Mouse (Mus musculus): ENCODE data around the gene Ctc1. TPM values are rescaled to one million over a fixed set of nuclear protein-coding genes. Genes with fewer than 3 reads are reported as not detected.

The Ctc1 gene
- polyA plus RNA-seq, 1 experiment from 2014 or later, result 41.3 TPM

- no peak for ATAC-seq (replicated peaks; ENCODE audit: insufficient number of reproducible peaks, low FRiP score, low TSS enrichment)
- Histone ChIP-seq H3K4me2 (peak overlapping the region; percentile 98), H3K9me3 (replicated peaks; ENCODE audit: control insufficient read depth, low read length) (no peaks in the 10 kb centered on the region), H3K9ac (ENCODE audit: low read depth, low read length) (peak overlapping the region; percentile 87), H3K27ac (ENCODE audit: low read depth, low read length) (peak overlapping the region; percentile 87), H3K36me3 (ENCODE audit: control insufficient read depth, insufficient read depth, low read length) (no peaks in the 10 kb centered on the region), H3K27me3 (ENCODE audit: control insufficient read depth, insufficient read depth, low read length) (no peaks in the 10 kb centered on the region), H3K4me3 (ENCODE audit: low read depth, low read length) (peak overlapping the region; percentile 84), H3K4me1 (ENCODE audit: control insufficient read depth, insufficient read depth, low read length) (peaks cover 20% of the 10 kb centered on the region)
- WGBS (ENCODE audit: insufficient replicate concordance), result 1% methylated on average over 37 of the region's 40 CpGs
These were observed 44.9 kb downstream of the Ctc1 start for GRCm38 (mm10) chr11:69060448-69061254.

- WGBS (ENCODE audit: insufficient replicate concordance), result 8% methylated on average over 17 of the region's 17 CpGs
- Histone ChIP-seq H3K4me3 (ENCODE audit: low read depth, low read length) (peak overlapping the region; percentile 84), H3K27ac (ENCODE audit: low read depth, low read length) (no peak overlapping the region), H3K4me2 (peak overlapping the region; percentile 98), H3K4me1 (ENCODE audit: control insufficient read depth, insufficient read depth, low read length) (peaks cover 24% of the 10 kb centered on the region), H3K9ac (ENCODE audit: low read depth, low read length) (peak overlapping the region; percentile 87), H3K9me3 (replicated peaks; ENCODE audit: control insufficient read depth, low read length) (no peaks in the 10 kb centered on the region), H3K36me3 (ENCODE audit: control insufficient read depth, insufficient read depth, low read length) (no peaks in the 10 kb centered on the region), H3K27me3 (ENCODE audit: control insufficient read depth, insufficient read depth, low read length) (no peaks in the 10 kb centered on the region)
- ATAC-seq (replicated peaks; ENCODE audit: insufficient number of reproducible peaks, low FRiP score, low TSS enrichment), result no peak
These were observed 45.7 kb downstream of the Ctc1 start for GRCm38 (mm10) chr11:69061255-69061912.

- WGBS (ENCODE audit: insufficient replicate concordance), result 2% methylated on average over 17 of the region's 17 CpGs
- ATAC-seq (replicated peaks; ENCODE audit: insufficient number of reproducible peaks, low FRiP score, low TSS enrichment), result no peak; the same call in 1 of the 2 replicates
- H3K9ac ChIP-seq (ENCODE audit: low read depth, low read length), result peak overlapping the region; percentile 67
- H3K36me3 ChIP-seq (ENCODE audit: control insufficient read depth, insufficient read depth, low read length), result no peaks in the 10 kb centered on the region
- no peak overlapping the region for H3K27ac ChIP-seq (ENCODE audit: low read depth, low read length)
- H3K9me3 ChIP-seq (replicated peaks; ENCODE audit: control insufficient read depth, low read length), result no peaks in the 10 kb centered on the region
- H3K4me3 ChIP-seq (ENCODE audit: low read depth, low read length), result peak overlapping the region; percentile 88
- peaks cover 32% of the 10 kb centered on the region for H3K4me1 ChIP-seq (ENCODE audit: control insufficient read depth, insufficient read depth, low read length)
- peak overlapping the region; percentile 98 for H3K4me2 ChIP-seq
- H3K27me3 ChIP-seq (ENCODE audit: control insufficient read depth, insufficient read depth, low read length), result no peaks in the 10 kb centered on the region
These were observed 46.6 kb downstream of the Ctc1 start for GRCm38 (mm10) chr11:69062194-69062760.

GRCm38 (mm10) chr11:69062761-69063224 is 47.1 kb downstream of the Ctc1 start:
- Histone ChIP-seq H3K9me3 (replicated peaks; ENCODE audit: control insufficient read depth, low read length) (no peaks in the 10 kb centered on the region), H3K36me3 (ENCODE audit: control insufficient read depth, insufficient read depth, low read length) (no peaks in the 10 kb centered on the region), H3K9ac (ENCODE audit: low read depth, low read length) (peak overlapping the region; percentile 77), H3K4me3 (ENCODE audit: low read depth, low read length) (peak overlapping the region; percentile 88), H3K4me1 (ENCODE audit: control insufficient read depth, insufficient read depth, low read length) (peaks cover 38% of the 10 kb centered on the region), H3K27me3 (ENCODE audit: control insufficient read depth, insufficient read depth, low read length) (no peaks in the 10 kb centered on the region), H3K27ac (ENCODE audit: low read depth, low read length) (peak overlapping the region; percentile 82), H3K4me2 (peak overlapping the region; percentile 98)
- peak; percentile 69 for ATAC-seq (replicated peaks; ENCODE audit: insufficient number of reproducible peaks, low FRiP score, low TSS enrichment)
- under 1% methylated on average over 19 of the region's 19 CpGs for WGBS (ENCODE audit: insufficient replicate concordance)

GRCm38 (mm10) chr11:69063413-69064201 is 47.9 kb downstream of the Ctc1 start:
- Histone ChIP-seq H3K4me1 (ENCODE audit: control insufficient read depth, insufficient read depth, low read length) (peaks cover 35% of the 10 kb centered on the region), H3K9ac (ENCODE audit: low read depth, low read length) (peak overlapping the region; percentile 80), H3K4me3 (ENCODE audit: low read depth, low read length) (peak overlapping the region; percentile 88), H3K9me3 (replicated peaks; ENCODE audit: control insufficient read depth, low read length) (no peaks in the 10 kb centered on the region), H3K27ac (ENCODE audit: low read depth, low read length) (peak overlapping the region; percentile 82), H3K36me3 (ENCODE audit: control insufficient read depth, insufficient read depth, low read length) (no peaks in the 10 kb centered on the region), H3K27me3 (ENCODE audit: control insufficient read depth, insufficient read depth, low read length) (no peaks in the 10 kb centered on the region), H3K4me2 (peak overlapping the region; percentile 98)
- under 1% methylated on average over 31 of the region's 31 CpGs for WGBS (ENCODE audit: insufficient replicate concordance)
- 0 out of 2 replicates have a peak, but pooled peaks have one; percentile 49 for ATAC-seq (replicated peaks; ENCODE audit: insufficient number of reproducible peaks, low FRiP score, low TSS enrichment)

GRCm38 (mm10) chr11:69064259-69065133 is 48.8 kb downstream of the Ctc1 start:
- no peaks in the 10 kb centered on the region for H3K9me3 ChIP-seq (replicated peaks; ENCODE audit: control insufficient read depth, low read length)
- H3K36me3 ChIP-seq (ENCODE audit: control insufficient read depth, insufficient read depth, low read length), result no peaks in the 10 kb centered on the region
- peak overlapping the region; percentile 88 for H3K4me3 ChIP-seq (ENCODE audit: low read depth, low read length)
- H3K4me2 ChIP-seq, result peak overlapping the region; percentile 98
- peaks cover 33% of the 10 kb centered on the region for H3K4me1 ChIP-seq (ENCODE audit: control insufficient read depth, insufficient read depth, low read length)
- H3K27ac ChIP-seq (ENCODE audit: low read depth, low read length), result peak overlapping the region; percentile 79
- peak overlapping the region; percentile 80 for H3K9ac ChIP-seq (ENCODE audit: low read depth, low read length)
- no peaks in the 10 kb centered on the region for H3K27me3 ChIP-seq (ENCODE audit: control insufficient read depth, insufficient read depth, low read length)
- WGBS (ENCODE audit: insufficient replicate concordance), result 57% methylated on average over 9 of the region's 9 CpGs
- no peak for ATAC-seq (replicated peaks; ENCODE audit: insufficient number of reproducible peaks, low FRiP score, low TSS enrichment)

GRCm38 (mm10) chr11:69065394-69065925 is 49.7 kb downstream of the Ctc1 start:
- ATAC-seq (replicated peaks; ENCODE audit: insufficient number of reproducible peaks, low FRiP score, low TSS enrichment), result no peak
- no peaks in the 10 kb centered on the region for H3K36me3 ChIP-seq (ENCODE audit: control insufficient read depth, insufficient read depth, low read length)
- WGBS (ENCODE audit: insufficient replicate concordance), result 56% methylated on average over 3 of the region's 3 CpGs
- H3K4me2 ChIP-seq, result peak overlapping the region; percentile 90
- no peak overlapping the region for H3K27ac ChIP-seq (ENCODE audit: low read depth, low read length)
- no peak overlapping the region; the same call in 1 of the 2 replicates for H3K9ac ChIP-seq (ENCODE audit: low read depth, low read length)
- H3K9me3 ChIP-seq (replicated peaks; ENCODE audit: control insufficient read depth, low read length), result no peaks in the 10 kb centered on the region
- no peaks in the 10 kb centered on the region for H3K27me3 ChIP-seq (ENCODE audit: control insufficient read depth, insufficient read depth, low read length)
- peaks cover 37% of the 10 kb centered on the region for H3K4me1 ChIP-seq (ENCODE audit: control insufficient read depth, insufficient read depth, low read length)
- peak overlapping the region; percentile 43; the same call in 1 of the 2 replicates for H3K4me3 ChIP-seq (ENCODE audit: low read depth, low read length)

Measured in heart, embryonic 11.5 days (tissue).